Mouse (Mus musculus) heart, adult 2 months (tissue): ENCODE measurements around the gene Fosl2. TPM values are rescaled to one million over a fixed set of nuclear protein-coding genes. Genes with fewer than 3 reads are reported as not detected.
A peak's percentile ranks its signal among the peaks of the same experiment; 100 is the strongest.

Experiments used
- DNase-seq, 2 experiments: peaks; one replicate each; pipeline ENCODE4 v3.0.0; 2021
- H3K27ac ChIP-seq: fragments of 200-600 bp; 2 replicates; pipeline ENCODE4 v1.8.1; 2022
- H3K27me3 ChIP-seq: fragments of 200-500 bp; 2 replicates; pipeline ENCODE4 v1.6.1; 2012; ENCODE audit warnings: mild to moderate bottlenecking, low read length, inconsistent platforms, mixed read lengths; ENCODE audit not compliant: control insufficient read depth, insufficient read depth
- H3K36me3 ChIP-seq: fragments of 200-500 bp; 2 replicates; pipeline ENCODE4 v1.6.1; 2012; ENCODE audit warnings: low read length, inconsistent platforms; ENCODE audit not compliant: control insufficient read depth, insufficient read depth
- H3K4me1 ChIP-seq: fragments of 200-500 bp; 2 replicates; pipeline ENCODE4 v1.6.1; 2011; ENCODE audit warnings: low read length; ENCODE audit not compliant: control insufficient read depth, insufficient read depth
- H3K4me3 ChIP-seq: fragments of 200-600 bp; 2 replicates; pipeline ENCODE4 v1.8.1; 2022
- H3K79me2 ChIP-seq: fragments of 200-500 bp; replicated peaks from 2 replicates; pipeline ENCODE4 v1.6.1; 2012; ENCODE audit warnings: mild to moderate bottlenecking, inconsistent platforms, low read length, moderate library complexity, mixed read lengths; ENCODE audit not compliant: control insufficient read depth, insufficient read depth
- H3K9ac ChIP-seq: fragments of 200-500 bp; 2 replicates; pipeline ENCODE4 v1.6.1; 2012; ENCODE audit warnings: low read depth, mild to moderate bottlenecking, control low read depth, inconsistent platforms, low read length, mixed read lengths
- CTCF ChIP-seq: fragments of 200-600 bp; IDR thresholded peaks from 2 replicates; pipeline ENCODE4 v1.8.1; 2022; ENCODE audit warnings: antibody characterized with exemption, mild to moderate bottlenecking, moderate library complexity
- EP300 ChIP-seq: fragments of 200-500 bp; IDR thresholded peaks from 2 replicates; pipeline ENCODE4 v1.6.1; 2011; ENCODE audit warnings: low read depth, low read length, control low read depth; ENCODE audit not compliant: insufficient read depth
- POLR2A ChIP-seq: fragments of 200-500 bp; IDR thresholded peaks from 2 replicates; pipeline ENCODE4 v1.6.1; 2011; ENCODE audit warnings: mild to moderate bottlenecking, low read depth, low read length, control low read depth; ENCODE audit not compliant: insufficient read depth
- WGBS: fragments of 180-500 bp; shearing (Covaris S2); methylation state at CpG from one replicate; pipeline ENCODE4 v1.1.7; 2018; 5-methylcytosine and 5-hydroxymethylcytosine counted together
- intact Hi-C: fragments of 180-260 bp; cut with DNase I; formaldehyde crosslinking; loops from one replicate; pipeline ENCODE4 v1.15.1; 2025
- polyA plus RNA-seq: library from polyadenylated mRNA; depleted of rRNA; stranded (reverse); fragments of >200 nt; gene quantifications from 2 replicates; pipeline ENCODE4 v1.2.3, GENCODE M21; 2012
- total RNA-seq, 2 experiments: library from RNA; stranded (reverse); gene quantifications; 2 replicates each; pipeline ENCODE4 v1.2.3; 2021

The Fosl2 gene
- total and polyA plus RNA-seq, 3 experiments, result 10.2 to 26.6 (median 21.2) TPM

- Histone ChIP-seq H3K4me3 (no peak overlapping the region), H3K79me2 (peaks cover 6% of the 10 kb centered on the region), H3K4me1 (peaks cover 44% of the 10 kb centered on the region), H3K27me3 (no peaks in the 10 kb centered on the region), H3K9ac (0 out of 2 replicates have a peak overlapping the region, but pooled peaks have one; percentile 8), H3K36me3 (peaks cover 42% of the 10 kb centered on the region), H3K27ac (peak overlapping the region; percentile 57)
- WGBS, result 22% methylated on average over 13 of the region's 13 CpGs
- no peak for DNase-seq
- TF ChIP-seq EP300 (no peak), CTCF (no peak), POLR2A (no peak)
- intact Hi-C loops, result loop anchor here (2.0 kb wide), 1 partner anchor 581 kb away; no protein-coding TSS in a partner anchor
Measured at GRCm38 (mm10) chr5:32143433-32143970, 7.9 kb downstream of the Fosl2 start.

GRCm38 (mm10) chr5:32146281-32146680, 10.7 kb downstream of the Fosl2 start:
- H3K36me3 ChIP-seq, result peaks cover 35% of the 10 kb centered on the region
- TF ChIP-seq POLR2A (no peak), CTCF (no peak)
- H3K4me1 ChIP-seq, result peaks cover 36% of the 10 kb centered on the region
- H3K27me3 ChIP-seq, result no peaks in the 10 kb centered on the region
- peaks cover 6% of the 10 kb centered on the region for H3K79me2 ChIP-seq
- intact Hi-C loops, result no loop called here
- H3K4me3 ChIP-seq, result no peak overlapping the region
- DNase-seq, result no peak
- 65% methylated on average over 6 of the region's 6 CpGs for WGBS
- no peak overlapping the region for H3K9ac ChIP-seq
- no peak overlapping the region for H3K27ac ChIP-seq

- no peak overlapping the region for H3K27ac ChIP-seq
- TF ChIP-seq POLR2A (no peak), CTCF (no peak), EP300 (no peak)
- peaks cover 20% of the 10 kb centered on the region for H3K4me1 ChIP-seq
- no peak for DNase-seq
- intact Hi-C loops, result no loop called here
- WGBS, result 70% methylated on average over 4 of the region's 4 CpGs
- peaks cover 16% of the 10 kb centered on the region for H3K36me3 ChIP-seq
- H3K4me3 ChIP-seq, result no peak overlapping the region
- H3K79me2 ChIP-seq, result peaks cover 2% of the 10 kb centered on the region; the same call in 1 of the 2 replicates
- no peaks in the 10 kb centered on the region for H3K27me3 ChIP-seq
- H3K9ac ChIP-seq, result no peak overlapping the region
Measured at GRCm38 (mm10) chr5:32148593-32148992, 13.0 kb downstream of the Fosl2 start.

DNA sequence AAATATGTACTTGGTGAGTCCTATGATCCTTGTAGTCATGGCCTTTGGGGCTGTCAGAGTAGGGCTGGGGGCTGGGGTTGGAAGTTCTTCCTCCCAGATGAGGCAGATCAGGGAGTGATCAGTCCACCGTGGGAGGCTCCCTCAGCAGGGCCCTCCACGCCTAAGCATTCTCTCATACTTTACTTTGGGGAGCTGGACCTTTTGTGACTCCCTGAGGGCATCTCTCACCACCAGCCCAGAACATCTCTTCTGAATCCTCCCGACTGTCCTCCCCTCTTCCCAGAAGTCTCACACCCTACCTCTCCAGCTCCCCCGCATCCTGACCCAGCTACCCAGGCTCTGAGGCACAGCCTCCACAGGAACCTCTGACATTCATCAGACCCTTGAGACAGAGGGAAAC, 15.6 kb downstream of the Fosl2 start:
- TF ChIP-seq POLR2A, result no peak
- no peak for TF ChIP-seq EP300
- TF ChIP-seq CTCF, result no peak
- Histone ChIP-seq H3K79me2 (no peaks in the 10 kb centered on the region), H3K4me3 (no peak overlapping the region), H3K4me1 (peaks cover 17% of the 10 kb centered on the region), H3K27ac (no peak overlapping the region), H3K9ac (no peak overlapping the region), H3K27me3 (no peaks in the 10 kb centered on the region), H3K36me3 (peaks cover 2% of the 10 kb centered on the region; the same call in 1 of the 2 replicates)
- no peak for DNase-seq
- intact Hi-C loops, result no loop called here
- WGBS, result 70% methylated on average over 4 of the region's 4 CpGs

GRCm38 (mm10) chr5:32152725-32153417, 17.3 kb downstream of the Fosl2 start:
- whole genome bisulfite sequencing, result 79% methylated on average over 28 of the region's 28 CpGs
- H3K36me3 ChIP-seq, result peaks cover 2% of the 10 kb centered on the region; the same call in 1 of the 2 replicates

DNA sequence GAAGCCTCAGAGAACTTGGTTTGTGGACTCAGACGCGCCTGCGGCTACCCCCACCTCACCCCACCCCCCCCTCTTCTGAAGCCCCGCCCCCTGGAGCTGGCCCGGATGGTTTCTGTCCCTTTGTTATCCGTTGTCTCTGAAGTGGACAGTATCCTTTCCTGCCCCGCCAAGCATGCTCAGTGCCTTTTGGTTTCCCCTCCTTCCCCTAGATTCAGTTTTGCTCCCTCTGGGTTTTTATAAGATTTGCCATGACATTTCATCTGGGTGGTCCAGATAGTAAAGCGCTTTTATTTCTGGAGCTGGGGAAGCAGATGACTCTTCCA, 17.8 kb downstream of the Fosl2 start:
- no peak for DNase-seq
- WGBS, result 65% methylated on average over 8 of the region's 8 CpGs
- intact Hi-C loops, result no loop called here
- no peak overlapping the region for H3K4me3 ChIP-seq
- TF ChIP-seq POLR2A (no peak), EP300 (no peak), CTCF (no peak)
- no peaks in the 10 kb centered on the region for H3K79me2 ChIP-seq
- H3K36me3 ChIP-seq, result peaks cover 2% of the 10 kb centered on the region; the same call in 1 of the 2 replicates
- H3K4me1 ChIP-seq, result peaks cover 13% of the 10 kb centered on the region
- H3K27ac ChIP-seq, result no peak overlapping the region
- H3K9ac ChIP-seq, result no peak overlapping the region
- H3K27me3 ChIP-seq, result no peaks in the 10 kb centered on the region

More at GRCm38 (mm10) chr5:32152725-32153417, 17.3 kb downstream of the Fosl2 start:
- Histone ChIP-seq H3K27ac (no peak overlapping the region), H3K4me1 (peaks cover 13% of the 10 kb centered on the region), H3K4me3 (no peak overlapping the region), H3K79me2 (no peaks in the 10 kb centered on the region), H3K9ac (no peak overlapping the region), H3K27me3 (no peaks in the 10 kb centered on the region)
- no peak for TF ChIP-seq CTCF
- TF ChIP-seq POLR2A, result no peak
- no peak for TF ChIP-seq EP300
- intact Hi-C loops, result no loop called here
- DNase-seq, result no peak
